Mouse (Mus musculus): Measurements from ENCODE around the gene Washc4. TPM values are rescaled to one million over a fixed set of nuclear protein-coding genes. Genes with fewer than 3 reads are reported as not detected.

Gene Washc4
- total RNA-seq (2023), result 10 to 100 TPM; 53.1 to 63.8 TPM

DNA sequence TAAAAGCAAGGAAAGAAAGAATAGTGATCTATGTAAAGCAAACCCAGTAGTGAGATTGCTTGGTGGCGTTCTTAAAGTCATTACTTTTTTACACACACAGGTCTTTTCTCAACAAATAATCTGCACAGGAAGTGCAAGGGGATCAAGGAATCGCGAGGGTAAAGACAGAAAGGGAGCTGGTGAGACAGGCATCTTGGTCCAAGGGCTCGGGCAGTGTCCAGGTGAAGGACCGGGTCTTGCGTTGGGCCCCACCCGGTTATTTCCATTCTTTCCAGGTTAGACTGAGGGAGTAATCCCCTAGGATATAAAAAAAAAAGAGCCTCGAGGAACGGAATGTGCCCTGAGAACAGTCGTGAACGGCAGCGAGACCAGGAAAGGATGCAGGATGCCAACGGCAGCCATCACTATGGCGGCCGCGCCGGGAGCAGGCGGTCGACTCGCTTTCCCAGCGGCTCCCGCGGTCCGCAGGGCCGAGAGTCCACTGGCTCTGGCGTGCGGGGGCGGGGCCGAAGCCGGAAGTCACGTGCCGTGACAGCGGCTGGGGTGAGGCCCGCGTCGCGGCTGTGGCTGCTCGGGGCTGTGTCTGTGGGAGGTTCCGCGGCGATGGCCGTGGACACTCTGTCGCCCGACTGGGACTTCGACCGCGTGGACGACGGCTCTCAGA lies at the start of gene Washc4:
Gene Washc4, plus strand, starts transcription at position 314 of the 664 bp plus-strand sequence.

DNA sequence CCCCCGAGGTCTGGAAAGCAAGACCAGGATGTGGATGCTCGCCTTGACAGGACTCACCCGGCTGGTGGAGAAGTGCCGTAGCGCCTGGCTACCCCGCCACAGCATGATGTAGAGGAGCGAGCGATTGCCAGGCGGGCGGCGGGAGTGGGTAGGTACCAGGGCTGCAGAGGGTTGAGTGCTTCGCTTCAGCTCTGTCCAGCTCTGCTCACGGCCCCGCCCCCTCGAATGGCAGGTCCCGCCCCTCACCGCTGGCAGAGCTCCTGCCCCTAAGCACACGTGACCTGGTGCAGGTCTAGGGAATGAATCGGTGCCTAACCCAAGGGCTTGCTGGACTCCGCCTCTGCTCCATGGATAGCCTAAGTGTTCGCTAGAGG lies 9.7 kb upstream of the Washc4 start, which contains the start of gene Aldh1l2:
Gene Aldh1l2, minus strand, starts transcription at position 231 of the 374 bp plus-strand sequence.

Other genes with a start within 250 kb of the Washc4 start
- 10 to 100 TPM; 56.3 to 62.7 TPM for gene Slc41a2, start 205.9 kb upstream of the Washc4 start, total RNA-seq (2023)
- 1 to 10 TPM; 2.8 to 3.7 TPM for gene D10Wsu102e, start 183.5 kb upstream of the Washc4 start, total RNA-seq (2023)
- gene Aldh1l2, start 9.6 kb upstream of the Washc4 start, total RNA-seq (2023), result not detected
- gene Appl2, start 105.0 kb downstream of the Washc4 start, total RNA-seq (2023), result 10 to 100 TPM; 24.0 to 24.2 TPM
- gene 1500009L16Rik, start 179.1 kb downstream of the Washc4 start, total RNA-seq (2023), result not detected

All from B cell, adult 67 days (primary cell).